Mouse (Mus musculus) neutrophil, adult 59 days (primary cell): ENCODE measurements around the gene Dnajc1. TPM values are rescaled to one million over a fixed set of nuclear protein-coding genes. Genes with fewer than 3 reads are reported as not detected.

Experiments used
- total RNA-seq, 2 experiments: library from RNA; stranded (reverse); gene quantifications; 1 replicate in 1 of 2; 2 replicates in 1 of 2; pipeline ENCODE4 v1.2.4; 2023

Dnajc1 gene
- total RNA-seq = 10 to 100 TPM in 1 of 2 experiments, 1 to 10 TPM in 1; 8.5 to 12.5 TPM

DNA sequence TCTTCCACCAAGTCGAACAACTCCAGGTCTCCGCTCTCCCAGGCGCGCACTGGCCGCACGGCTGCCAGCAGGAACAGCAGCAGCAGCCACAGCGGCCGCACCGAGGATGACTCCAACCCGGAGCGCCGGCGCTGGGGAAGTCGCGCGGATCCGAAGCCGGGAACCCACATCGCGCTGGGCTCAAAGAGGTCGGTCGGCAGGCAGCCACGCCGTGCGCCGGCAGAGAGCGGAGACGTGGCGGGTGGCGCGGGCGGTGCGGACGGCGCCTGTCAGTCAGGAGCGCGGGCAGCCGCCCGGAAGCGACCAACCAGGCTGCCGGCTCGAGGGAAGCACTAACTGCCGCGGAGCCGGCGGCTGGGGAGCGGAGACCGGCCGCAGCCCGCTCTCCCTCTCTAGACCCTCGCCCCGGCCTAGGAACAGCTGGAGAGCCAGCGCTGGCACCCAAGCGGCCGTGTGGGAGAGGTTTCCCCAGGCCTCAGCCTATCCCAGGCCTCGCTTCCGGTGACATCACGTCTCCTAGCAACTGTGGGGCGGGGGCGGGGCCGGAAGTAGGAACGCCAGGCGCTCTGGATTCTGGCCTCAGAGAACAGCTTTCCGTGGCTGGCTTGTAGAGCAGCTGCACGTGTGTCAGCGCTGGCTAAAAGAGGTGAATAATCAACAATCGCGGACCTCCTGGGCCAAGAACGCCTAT, at the start of gene Dnajc1:
Gene Dnajc1, minus strand, starts transcription at position 500 of the 691 bp plus-strand sequence.

